Mouse (Mus musculus): Measurements from ENCODE around the gene Dlx3. TPM values are rescaled to one million over a fixed set of nuclear protein-coding genes. Genes with fewer than 3 reads are reported as not detected.

Dlx3 gene
- total RNA-seq (2023): not detected

DNA sequence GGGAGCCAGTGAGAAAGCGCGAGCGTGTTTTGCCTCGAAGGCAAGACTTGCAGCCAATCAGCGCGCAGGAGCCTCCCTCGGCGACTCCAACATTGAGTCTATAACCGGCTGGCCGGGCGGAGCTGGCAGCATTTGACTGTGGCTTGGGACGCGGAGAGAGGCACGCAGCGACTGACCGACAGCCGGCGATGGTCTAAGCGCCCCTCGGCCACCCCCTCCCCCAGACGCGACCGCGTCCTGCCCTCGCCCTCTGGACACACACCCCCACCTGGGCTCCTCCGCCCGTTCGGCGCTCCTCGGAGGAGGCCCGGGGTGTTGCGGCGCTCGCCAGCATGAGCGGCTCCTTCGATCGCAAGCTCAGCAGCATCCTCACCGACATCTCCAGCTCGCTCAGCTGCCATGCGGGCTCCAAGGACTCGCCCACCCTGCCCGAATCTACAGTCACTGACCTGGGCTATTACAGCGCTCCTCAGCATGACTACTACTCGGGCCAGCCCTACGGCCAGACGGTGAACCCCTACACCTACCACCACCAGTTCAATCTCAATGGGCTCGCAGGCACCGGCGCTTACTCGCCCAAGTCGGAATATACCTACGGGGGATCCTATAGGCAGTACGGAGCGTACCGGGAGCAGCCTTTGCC lies at the start of gene Dlx3:
Gene Dlx3 (plus strand): TSS at position 130 of the 643 bp plus-strand sequence.

GRCm38 (mm10) chr11:95076536-95077111 lies 43.3 kb upstream of the Dlx3 start, which contains the start of gene Itga3:
Gene Itga3, minus strand, starts transcription at chr11:95076801.

DNA sequence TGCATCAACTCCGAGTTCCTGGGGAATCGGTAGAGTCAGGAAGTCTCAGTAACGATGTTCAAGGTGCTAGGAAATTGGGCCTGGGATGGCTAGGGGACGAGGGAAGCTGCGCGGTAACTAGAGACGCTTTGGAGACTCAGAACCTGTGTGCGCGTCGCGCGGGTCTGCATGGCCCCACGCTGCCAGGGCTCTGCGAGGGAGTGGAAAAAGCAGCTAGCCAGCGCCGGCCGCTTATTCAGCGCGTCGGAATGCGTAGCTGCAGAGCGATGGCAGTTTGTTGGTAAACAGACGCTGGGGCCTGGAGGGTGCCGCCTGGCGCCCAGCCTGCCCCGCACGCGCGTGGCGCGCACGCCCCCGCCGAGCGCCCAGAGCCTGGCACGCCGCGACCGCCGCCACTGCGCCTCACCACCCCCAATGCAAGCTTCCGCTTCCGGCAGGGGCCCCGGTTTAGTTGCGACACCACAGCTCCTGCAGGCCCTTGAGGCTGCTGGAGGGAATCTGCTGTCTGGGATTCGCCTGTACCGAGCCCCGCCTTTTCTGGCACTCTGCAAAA lies 26.0 kb downstream of the Dlx3 start, which contains the start of gene Dlx4:
Gene Dlx4 (minus strand): TSS at position 413 of the 553 bp plus-strand sequence.

Other genes with a start within 250 kb of the Dlx3 start
- gene Col1a1, start 183.9 kb upstream of the Dlx3 start, total RNA-seq (2023): 1 to 10 TPM; 1.5 to 1.8 TPM
- gene Hils1, start 152.5 kb upstream of the Dlx3 start, total RNA-seq (2023): not detected
- gene Sgca, start 143.8 kb upstream of the Dlx3 start, total RNA-seq (2023): not detected
- 100 to 1,000 TPM; 172 to 178 TPM for gene Ppp1r9b, start 129.1 kb upstream of the Dlx3 start, total RNA-seq (2023)
- 1 to 10 TPM; 1.2 to 2.1 TPM for gene Samd14, start 110.2 kb upstream of the Dlx3 start, total RNA-seq (2023)
- 10 to 100 TPM; 13.1 to 15.1 TPM for gene Pdk2, start 78.8 kb upstream of the Dlx3 start, total RNA-seq (2023)
- gene Itga3, start 43.3 kb upstream of the Dlx3 start, total RNA-seq (2023): 1 to 10 TPM; 3.9 to 4.1 TPM
- gene Dlx4, start 26.1 kb downstream of the Dlx3 start, total RNA-seq (2023): not detected
- not detected for gene Tac4, start 141.4 kb downstream of the Dlx3 start, total RNA-seq (2023)
- 100 to 1,000 TPM; 116 to 137 TPM for gene Kat7, start 190.1 kb downstream of the Dlx3 start, total RNA-seq (2023)
- gene Fam117a, start 216.9 kb downstream of the Dlx3 start, total RNA-seq (2023): 100 to 1,000 TPM in 1 of 2 experiments, 10 to 100 TPM in 1; 98.8 to 107 TPM

Data from T-cell, adult 66 days (primary cell).